Mouse (Mus musculus): ENCODE results near the gene Lrch3.
A peak's percentile ranks its signal among the peaks of the same experiment; 100 is the strongest.
"Not testable (repeated sequence)": the region's sequence is repeated elsewhere in the genome, so short reads cannot be mapped to it uniquely, and the experiment has no call there.

The Lrch3 gene

DNA sequence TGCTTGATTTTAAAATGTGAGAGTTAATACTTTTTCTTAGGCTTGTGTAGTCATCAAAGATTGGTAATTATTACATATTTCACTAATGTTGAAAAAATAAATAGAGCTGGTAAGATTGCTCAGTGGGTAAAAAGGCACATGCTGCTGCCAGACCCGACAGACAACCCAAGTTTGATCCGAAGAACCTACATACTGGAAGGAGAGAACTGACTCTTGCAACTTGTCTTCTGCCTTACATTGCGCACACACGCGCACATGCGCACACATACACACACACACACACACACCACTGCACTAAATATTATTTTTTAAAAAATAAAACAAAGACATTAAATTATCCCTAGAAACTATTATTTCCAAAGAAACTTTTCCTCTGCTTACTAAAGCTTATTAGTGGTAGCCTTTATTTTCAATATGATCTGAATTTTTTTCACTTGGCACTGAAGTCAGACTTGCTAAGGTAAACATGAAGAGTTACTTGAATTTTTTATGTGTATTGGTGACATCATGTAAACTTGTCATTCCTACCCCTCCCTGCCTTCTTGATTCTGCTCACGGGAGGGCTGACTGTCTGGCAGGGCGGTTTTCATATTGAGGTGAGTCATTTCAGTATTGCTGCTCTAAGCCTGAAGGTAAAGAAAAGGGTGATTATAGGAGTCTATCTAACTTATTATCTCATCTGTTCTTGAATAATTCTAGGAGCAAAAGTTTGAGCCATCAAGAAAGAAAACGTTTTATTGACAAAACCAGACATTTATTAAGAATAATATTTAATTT, 1.6 kb downstream of the Lrch3 start:
- DNase-seq = no peak

DNA sequence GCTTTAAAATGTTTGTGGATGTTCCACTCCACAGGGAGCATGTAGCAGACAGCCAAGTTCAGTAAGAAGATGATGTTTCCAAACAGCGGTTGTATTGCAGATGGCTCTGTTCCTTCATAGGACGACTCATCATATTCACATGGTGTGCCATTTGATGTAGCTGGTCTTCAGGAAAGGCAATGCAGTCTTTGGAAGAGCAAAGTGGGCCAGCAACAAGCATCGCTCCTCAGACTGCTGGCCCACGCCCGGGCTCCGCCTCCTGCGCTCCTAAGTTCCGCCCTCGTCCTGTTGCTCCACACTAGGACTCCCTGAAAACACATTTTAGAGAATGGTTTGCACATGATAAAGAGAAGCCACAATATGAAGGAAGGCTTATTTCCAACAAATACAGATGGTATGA, 12.7 kb downstream of the Lrch3 start:
- not testable (repeated sequence) for DNase-seq

DNA sequence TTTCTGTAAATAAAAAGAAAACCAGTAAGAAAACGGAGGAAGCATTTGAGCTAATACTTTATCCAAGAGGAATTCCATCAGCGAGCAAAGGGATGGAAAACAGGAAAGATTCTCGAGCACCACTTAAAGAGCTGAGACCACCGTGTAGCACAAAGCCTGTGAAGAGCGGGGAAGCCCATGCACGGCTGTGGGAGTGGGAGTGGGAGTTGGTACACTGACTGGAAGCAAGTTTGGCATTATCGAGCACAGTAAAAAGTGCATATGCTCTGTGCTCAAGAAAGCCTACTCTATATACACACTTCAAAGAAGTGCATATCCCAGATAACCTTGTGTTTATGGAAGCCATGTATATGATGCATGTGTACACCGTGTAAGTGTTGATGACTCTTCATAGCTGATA, 13.1 kb downstream of the Lrch3 start:
- no peak for DNase-seq

DNA sequence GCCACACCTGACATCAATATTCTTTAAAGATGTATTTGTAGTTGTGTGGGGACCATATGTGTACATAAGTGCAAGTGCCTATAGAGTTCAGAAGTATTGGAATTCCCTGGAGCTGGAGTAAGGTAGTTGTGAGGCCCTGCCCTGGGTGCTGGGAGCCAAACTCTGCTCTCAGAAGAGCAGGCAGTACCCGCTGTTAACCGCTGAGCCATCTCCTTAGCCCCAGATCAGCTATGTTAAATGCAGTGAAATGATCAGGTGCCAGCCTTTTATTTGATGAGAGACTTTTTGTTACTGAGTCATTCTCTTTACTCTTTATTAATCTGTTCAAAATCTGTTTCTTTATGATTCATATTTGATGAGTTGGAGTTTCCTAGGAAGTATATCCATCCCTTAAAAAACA, 16.0 kb downstream of the Lrch3 start:
- DNase-seq = no peak

DNA sequence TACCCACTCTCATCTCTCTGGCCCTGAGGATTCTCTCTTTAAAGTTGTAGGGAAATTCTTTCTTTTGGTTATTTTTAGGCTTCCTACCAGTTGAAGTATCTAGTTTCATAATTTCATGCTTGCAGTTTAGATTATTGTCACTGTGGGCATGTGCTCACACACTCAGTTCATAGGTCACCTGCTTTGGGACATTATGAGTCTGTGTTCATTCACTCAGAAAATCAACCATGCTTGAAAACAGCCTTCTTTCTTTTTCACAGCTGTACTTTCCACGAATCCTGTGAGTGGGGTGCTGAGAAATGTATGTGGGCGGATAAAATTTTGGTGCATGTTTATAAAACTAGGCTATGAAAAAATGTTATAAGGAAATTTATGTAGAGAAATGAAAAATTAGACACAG, 20.6 kb downstream of the Lrch3 start:
- DNase-seq = no peak

DNA sequence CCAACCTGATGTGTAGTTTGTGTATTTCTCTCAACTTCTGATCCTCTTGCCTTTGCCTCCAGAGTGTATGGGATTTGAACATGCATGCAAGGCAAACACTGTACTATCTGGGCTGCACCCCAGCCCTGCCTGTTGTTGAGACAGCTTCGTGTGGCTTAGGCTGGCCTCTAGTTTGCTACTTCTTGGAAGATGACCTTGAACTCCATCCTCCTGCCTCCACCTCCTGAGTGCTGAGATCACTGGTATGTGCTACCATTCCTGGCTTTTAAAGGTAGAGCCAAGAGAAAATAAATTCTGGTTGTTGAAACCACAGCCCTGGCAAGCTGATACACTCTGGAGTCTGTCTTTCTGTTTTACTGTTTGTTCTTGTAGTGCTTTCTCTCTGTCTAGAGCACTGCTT, 21.2 kb downstream of the Lrch3 start:
- no peak for DNase-seq

DNA sequence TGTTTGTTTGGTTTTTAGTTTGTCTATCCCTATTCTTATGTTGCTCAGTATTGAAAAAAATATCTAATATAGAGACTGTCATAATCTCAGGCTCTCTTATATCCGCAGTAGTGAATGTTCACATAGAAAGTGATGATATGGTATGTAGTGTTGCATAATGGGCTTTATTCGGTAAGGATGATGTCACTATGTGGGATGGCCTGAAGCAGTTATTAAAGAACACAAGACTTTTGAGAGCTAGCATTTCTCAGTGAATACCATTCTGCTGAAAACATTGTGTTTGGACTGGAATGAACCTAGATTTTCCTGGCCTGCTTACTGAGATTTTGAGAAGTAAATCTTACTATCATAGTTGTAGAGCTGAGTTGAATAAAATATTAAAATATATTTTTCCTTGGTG, 23.5 kb downstream of the Lrch3 start:
- DNase-seq = no peak

DNA sequence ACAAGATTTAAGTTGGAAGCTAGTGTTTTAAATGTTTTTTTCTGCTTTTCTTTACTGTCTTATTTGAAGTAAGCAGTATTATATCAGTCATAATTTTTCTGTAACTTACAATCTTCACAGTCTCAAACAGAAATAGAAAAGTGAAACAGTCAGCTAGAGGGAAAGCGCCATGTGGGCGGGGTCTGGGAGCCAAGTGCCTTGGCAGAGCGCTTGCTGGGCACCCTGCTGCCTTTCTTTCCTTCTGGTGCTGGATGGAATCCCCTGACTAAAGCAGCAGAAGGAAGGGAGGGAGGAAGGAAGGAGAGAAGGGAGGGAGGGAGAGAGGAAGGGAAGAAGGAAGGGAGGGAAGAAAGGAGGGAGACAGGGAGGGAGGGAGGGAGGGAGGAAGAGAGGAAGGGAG, 25.4 kb downstream of the Lrch3 start:
- peak; percentile 56 for DNase-seq

DNA sequence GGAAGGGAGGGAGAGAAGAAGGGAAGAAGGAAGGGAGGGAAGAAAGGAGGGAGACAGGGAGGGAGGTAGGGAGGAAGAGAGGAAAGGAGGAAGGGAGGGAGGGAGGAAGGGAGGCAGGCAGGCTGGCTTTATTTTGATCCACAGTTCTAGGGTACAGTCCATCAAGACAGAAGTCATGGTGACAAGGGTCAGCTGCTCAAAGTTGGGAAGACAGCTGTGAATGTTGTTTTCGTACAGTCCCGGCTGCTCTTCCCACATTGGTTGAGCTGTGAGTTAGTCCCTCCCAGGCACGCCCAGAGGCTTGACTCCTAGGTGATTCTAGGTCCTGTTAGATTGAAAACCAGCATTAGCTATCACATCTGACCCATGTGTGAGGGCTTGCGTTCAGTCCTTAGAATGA, 25.8 kb downstream of the Lrch3 start:
- DNase-seq = not testable (repeated sequence)

DNA sequence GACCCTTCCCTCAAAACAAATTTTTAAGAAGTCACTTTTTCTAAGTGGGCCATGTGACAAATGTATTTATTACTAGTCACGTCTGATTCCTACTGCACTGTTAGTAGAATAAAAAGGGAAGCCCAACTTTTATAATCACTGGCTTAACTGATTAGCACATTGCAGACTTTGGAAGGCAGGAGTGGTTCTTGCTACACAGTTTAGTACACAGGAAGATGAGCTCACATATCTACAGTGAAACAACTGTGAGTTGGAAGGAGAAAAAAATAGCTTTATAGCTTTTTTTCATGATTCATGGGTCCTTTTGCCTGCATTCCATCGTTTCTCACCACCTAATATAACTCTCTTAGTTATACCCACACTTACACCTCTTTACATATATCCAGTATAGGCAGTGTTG, 27.3 kb downstream of the Lrch3 start:
- DNase-seq = not testable (repeated sequence)

DNA sequence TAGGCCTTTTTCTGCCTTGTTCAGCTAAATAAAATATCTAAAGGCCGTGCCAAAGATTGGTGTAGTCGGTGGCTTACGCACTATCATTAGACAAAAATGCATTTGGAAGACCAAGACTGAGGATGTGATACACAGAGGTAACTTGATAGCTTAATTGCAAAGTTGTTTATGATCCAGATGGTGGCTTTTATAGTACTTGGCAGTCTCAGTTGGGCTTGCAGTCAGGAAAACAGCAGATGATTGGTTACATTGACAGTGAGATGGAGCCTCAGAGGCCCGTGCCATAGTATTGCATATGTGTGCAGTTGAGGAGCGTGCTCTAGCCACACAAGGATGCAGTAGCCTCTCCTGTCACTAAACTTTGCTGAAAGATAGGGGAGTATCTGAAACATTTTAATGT, 28.8 kb downstream of the Lrch3 start:
- DNase-seq = no peak

DNA sequence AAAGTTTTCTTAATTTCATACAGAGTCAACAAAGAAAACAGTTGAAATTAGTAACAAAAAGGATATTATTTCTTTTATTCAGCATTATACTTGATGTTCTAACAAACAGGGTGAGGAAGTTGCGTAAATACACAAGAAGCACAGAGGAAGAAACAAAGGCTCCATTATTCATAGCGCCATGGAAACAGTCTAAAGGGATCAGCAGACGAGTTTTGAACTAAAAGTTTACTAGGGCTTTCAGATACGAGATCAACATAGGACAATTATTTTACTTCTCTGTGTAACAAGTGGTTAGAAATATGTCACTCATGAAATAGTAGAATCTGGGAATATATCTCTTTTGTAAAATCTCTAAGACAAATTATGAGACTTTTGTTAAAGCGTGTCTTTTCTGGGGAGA, 31.5 kb downstream of the Lrch3 start:
- no peak for DNase-seq

DNA sequence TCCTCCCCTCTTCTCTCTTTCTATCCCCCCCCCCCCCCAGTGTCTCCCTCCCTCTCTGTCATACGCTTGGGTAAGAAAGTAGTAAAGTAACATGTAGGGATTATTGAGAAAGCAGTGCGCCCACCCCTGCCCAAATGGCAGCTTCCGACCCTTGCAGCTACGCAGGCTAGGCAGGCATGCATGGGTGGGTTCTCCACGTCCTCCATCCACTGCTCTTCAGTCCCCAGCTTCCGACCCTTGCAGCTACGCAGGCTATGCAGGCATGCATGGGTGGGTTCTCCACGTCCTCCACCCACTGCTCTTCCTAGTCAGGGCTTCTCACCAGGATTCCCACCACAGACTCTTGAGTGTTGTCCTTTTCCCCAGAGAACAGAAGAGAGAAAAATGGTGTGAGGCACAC, 34.1 kb downstream of the Lrch3 start:
- no peak for DNase-seq

DNA sequence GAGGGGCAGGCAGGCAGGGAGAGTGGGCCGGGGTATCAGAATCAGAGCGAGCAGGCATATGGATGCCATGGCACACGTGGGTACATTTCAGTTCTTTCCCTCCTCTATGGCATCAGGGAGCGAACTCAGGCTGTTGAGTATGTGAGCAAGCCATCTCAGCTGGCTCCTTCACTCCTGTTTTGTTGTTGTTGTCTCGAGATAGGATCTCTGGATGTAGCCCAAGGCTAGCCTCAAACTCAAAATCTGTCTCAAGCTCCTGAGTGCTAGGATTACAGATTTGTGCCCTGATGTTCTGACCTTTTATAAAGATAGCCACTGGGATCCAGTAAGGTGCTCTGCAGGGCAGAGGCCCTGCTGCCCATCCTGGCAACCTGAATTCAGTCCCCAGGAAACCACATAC, 34.8 kb downstream of the Lrch3 start:
- DNase-seq = no peak

DNA sequence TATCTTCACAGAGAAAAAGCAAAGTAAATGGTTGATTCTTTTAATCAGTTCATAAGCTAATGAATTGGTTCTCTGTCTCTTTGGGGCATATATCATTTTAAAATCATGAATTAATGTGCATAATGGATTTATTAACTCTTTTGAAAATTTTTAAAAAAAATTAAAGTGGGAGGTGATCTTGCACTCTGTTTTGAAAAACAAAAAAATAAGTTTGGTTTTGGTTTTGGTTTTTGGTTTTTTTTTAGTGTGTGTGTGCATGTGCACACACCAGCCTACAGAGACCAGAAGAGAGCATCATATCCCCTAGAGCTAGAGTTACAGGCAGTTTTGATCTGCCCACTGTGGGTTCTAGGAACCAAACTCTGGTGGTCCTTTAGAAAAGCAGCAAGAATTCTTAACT, 35.4 kb downstream of the Lrch3 start:
- DNase-seq = no peak

DNA sequence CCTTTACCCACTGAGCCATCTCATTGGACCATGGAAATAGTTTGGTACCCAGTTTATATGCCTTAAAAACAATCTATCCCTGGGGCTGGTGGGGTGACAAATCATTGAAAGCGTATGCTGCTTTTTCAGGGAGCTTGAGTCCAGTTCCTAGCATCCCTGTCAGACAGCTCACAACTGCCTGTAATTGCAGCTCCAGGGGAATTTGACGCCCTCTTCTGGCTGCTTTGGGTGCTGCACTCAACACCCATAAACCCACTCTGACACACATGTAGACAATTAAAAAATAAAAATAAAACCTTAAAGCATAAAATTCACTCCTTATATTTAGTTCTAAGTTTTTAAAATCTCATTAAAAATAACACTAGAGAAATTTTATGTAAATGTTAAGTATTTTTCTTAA, 37.2 kb downstream of the Lrch3 start:
- no peak for DNase-seq

DNA sequence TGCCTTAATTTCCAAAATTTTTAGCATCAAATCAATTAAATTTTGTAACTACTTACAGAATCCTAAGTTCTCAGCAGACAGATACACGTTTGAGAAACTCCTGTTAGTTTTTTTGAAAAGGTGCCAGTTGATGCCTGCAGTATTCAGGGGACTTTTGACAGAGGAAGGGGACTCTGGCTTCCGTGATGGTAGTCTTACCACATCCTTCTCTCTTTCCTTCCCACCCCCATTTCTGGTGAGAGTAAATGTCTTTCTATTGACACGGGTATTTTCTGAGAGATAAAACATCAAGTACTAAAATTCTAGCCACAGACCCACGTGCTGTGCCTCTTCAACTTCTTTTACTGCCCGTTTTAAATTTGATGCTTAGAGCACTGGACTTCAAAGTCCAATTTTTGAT, 39.9 kb downstream of the Lrch3 start:
- DNase-seq = no peak

DNA sequence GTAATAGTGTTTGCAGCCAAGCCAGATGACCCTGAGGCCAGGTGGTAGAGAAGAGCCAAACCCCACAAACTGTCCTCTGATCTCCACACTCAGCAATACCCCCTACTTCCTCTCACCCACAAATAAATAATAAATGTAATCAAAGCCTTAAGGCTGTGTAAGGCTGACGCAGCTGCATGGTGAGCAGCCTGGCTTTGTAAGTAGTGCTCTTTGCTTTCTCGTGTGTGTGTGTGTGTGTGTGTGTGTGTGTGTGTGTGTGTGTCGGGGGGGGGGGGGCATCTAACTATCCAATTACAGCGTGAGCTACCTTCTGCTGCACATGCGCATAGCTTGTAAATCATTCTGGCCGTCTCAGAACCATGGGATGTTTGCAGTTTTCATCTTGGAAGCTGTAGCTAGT, 40.4 kb downstream of the Lrch3 start:
- no peak for DNase-seq

DNA sequence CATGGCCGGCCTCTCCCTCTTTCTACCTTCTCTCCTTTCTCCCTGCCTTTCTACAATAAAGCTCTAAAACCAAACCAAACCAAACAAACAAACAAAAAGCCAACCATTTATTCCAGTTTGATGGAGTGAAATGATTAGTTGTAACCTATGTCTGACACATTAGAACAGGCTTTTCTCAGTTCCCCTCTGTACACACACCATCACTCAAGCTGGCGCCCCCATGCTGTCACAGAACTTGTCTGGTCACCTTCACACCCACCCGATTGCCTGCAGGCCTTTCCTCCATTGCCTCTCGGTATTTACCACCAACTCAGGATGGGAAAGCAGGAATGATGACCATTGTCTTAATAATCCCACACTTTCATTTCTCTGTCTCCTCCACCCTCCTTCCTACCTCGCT, 43.0 kb downstream of the Lrch3 start:
- no peak for DNase-seq

DNA sequence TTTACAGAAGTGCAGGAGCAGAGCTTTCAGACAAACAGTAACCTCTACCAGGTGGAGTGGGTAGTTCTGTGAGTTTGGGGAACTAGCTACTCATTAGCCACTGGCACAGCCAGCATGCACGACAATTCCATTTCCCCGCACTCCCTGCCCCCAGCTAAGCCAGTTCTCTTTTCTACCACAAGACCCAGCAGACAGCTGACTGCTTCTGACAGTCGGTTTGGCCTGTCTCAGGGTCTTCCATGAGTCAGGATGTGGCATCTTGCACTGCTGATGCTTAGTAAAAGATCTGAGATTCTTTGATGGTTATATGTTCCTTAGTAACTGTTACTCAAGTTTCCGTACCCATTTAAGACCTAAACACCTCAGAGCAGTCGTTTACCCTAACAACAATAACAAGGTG, 58.6 kb downstream of the Lrch3 start:
- DNase-seq = no peak

DNA sequence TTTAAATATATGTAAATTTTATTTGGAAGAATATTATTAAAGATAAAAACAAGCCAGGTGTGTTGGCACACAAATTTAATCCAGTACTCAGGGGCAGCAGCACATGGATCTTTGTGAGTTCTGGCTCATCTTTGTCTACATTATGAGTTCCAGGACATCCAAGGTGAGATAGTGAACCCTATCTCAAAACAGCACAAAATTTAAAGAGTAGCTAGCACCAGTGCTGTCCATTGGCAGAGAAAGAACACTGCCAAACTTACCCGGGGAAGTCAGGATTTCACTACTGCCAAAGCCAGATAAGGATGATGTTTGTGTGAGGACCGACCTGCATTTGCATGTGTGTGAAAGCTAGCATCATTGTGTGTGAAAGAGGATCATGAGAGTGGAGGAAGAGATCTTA, 59.1 kb downstream of the Lrch3 start:
- no peak for DNase-seq

DNA sequence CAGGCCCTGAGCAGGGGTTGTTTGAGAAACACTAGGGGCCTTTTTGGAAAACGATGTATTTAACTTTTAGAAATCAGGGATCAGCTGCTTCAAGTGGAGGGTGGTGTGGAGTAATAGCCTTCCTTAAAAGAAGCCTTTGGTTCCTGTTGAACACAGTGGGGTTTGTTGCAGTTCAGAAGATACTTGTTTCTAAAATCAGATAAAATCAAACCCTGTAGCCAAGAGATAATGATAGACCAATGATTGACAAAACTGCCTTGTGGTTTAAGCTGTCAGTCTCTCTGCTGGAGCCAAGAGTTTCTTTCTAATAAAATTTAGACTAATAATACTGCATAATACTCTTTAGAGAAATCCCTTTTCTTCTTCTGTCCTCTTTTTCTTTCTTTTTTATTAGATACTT, 66.3 kb downstream of the Lrch3 start:
- DNase-seq = no peak

DNA sequence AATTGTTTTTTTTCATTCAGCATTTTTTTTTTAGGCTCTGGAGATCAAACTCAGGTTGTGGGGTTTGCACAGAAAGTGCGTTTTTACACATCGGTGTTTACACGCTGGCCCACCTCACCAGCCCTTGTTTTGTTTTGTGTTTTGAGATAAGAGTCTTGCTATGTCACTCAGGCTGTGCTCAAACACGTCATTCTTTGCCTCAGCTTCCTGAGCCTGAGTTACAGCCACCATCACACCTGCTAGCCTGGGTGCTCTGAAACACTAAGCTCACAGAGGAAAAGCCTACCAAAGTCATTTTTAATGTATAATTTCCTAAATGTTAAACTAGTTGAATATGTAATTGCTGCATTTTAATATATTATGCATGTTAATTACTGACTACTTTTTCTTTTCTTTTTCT, 67.5 kb downstream of the Lrch3 start:
- DNase-seq = no peak

DNA sequence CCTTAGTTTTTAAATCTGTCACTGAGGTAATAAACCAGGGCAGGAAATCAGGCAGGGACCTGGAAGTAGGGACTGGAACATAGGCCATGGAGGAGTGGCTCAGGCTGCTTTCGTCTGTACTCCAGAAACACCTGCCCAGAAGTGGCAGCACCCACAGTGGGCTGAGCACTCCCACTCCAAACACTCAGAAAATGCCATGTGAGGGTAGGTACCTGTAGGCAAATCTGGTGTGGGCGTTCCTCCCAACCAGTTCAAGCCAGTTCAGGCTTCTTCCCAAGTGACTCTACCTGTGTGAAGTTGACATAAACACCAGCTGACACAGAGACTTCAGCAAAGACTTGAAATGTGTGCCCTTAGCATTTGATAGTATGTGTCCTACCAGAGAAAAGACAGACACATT, 70.7 kb downstream of the Lrch3 start:
- no peak for DNase-seq

DNA sequence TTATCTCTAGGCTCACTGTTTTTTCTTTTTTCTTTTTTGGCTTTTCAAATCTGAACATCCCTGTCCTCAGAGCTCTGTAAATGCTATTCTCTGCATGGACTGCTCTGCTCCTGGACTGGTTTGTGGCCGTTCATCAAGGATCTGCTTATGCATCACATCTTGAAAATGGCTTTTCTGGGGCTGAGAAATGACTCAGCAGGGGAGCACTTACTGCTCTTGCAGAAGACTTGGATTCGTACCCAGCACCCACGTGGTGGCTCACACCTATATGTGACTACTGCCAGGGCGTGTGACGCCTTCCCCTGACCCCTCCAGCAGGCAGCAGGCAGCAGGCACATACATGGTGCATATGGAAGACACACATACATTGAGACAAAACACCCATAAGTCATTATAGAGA, 78.3 kb downstream of the Lrch3 start:
- DNase-seq = no peak

DNA sequence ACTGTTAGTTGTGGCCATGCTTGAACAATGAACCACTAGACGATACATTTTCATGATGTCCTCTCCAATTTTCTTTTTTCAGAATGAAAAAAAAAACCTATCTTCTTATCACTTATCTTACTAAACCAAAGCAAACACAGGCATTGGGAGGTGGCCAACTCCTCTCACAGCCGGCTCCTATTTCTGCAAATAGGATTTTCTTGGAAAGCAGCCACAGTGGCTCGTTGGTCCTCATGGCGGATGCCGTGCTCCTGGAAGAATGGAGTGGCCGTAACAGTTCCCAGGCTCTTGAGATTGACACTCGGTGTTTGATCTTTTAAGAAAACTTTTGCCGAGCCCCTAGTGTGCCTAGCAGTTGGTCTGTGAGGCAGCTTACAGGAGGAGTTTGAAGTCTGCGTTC, 91.3 kb downstream of the Lrch3 start:
- no peak for DNase-seq
